Mouse (Mus musculus) kidney, embryonic 14.5 days (tissue): ENCODE results near the gene Vps54. TPM values are rescaled to one million over a fixed set of nuclear protein-coding genes. Genes with fewer than 3 reads are reported as not detected.
"Not testable (repeated sequence)": the region's sequence is repeated elsewhere in the genome, so short reads cannot be mapped to it uniquely, and the experiment has no call there.

Experiments
- ATAC-seq: fragments of 200-750 bp; cut with Nextera tagmentation; 2 replicates; pipeline ENCODE4 v1.8.0; 2017; ENCODE audit warnings: moderate number of reproducible peaks, mild to moderate bottlenecking, moderate TSS enrichment, moderate library complexity; ENCODE audit not compliant: low FRiP score, low TSS enrichment
- H3K27ac ChIP-seq: fragments of 300-500 bp; sonication (generic); 2 replicates; pipeline ENCODE4 v1.5.1; 2014; ENCODE audit warnings: low read depth, mild to moderate bottlenecking, low read length, moderate library complexity, mixed read lengths
- H3K27me3 ChIP-seq: fragments of 300-500 bp; sonication (generic); 2 replicates; pipeline ENCODE4 v1.6.1; 2014; ENCODE audit warnings: mild to moderate bottlenecking, low read length; ENCODE audit not compliant: control insufficient read depth, insufficient read depth
- H3K36me3 ChIP-seq: fragments of 300-500 bp; sonication (generic); 2 replicates; pipeline ENCODE4 v1.6.1; 2014; ENCODE audit warnings: low read length, mixed read lengths; ENCODE audit not compliant: control insufficient read depth, insufficient read depth
- H3K4me1 ChIP-seq: fragments of 300-500 bp; sonication (generic); 2 replicates; pipeline ENCODE4 v1.6.1; 2014; ENCODE audit warnings: low read length, mixed read lengths; ENCODE audit not compliant: control insufficient read depth, insufficient read depth
- H3K4me2 ChIP-seq: fragments of 300-500 bp; sonication (generic); replicated peaks from 2 replicates; pipeline ENCODE4 v1.6.1; 2014; ENCODE audit warnings: low read depth, mild to moderate bottlenecking, low read length
- H3K4me3 ChIP-seq: fragments of 300-500 bp; sonication (generic); 2 replicates; pipeline ENCODE4 v1.5.1; 2014; ENCODE audit warnings: mild to moderate bottlenecking, low read length
- H3K9ac ChIP-seq: fragments of 300-500 bp; sonication (generic); 2 replicates; pipeline ENCODE4 v1.6.1; 2014; ENCODE audit warnings: low read depth, mild to moderate bottlenecking, low read length, moderate library complexity
- H3K9me3 ChIP-seq: fragments of 300-500 bp; sonication (generic); 2 replicates; pipeline ENCODE4 v1.6.1; 2016; ENCODE audit warnings: low read length; ENCODE audit not compliant: control insufficient read depth
- WGBS: fragments of 180-500 bp; shearing (Covaris S2); extraction: QIAGEN DNeasy Blood & Tissue Kit; methylation state at CpG from one replicate; pipeline ENCODE4 v1.1.7; 2014; 5-methylcytosine and 5-hydroxymethylcytosine counted together
- polyA plus RNA-seq: library from polyadenylated mRNA; unstranded; fragments of >200 nt; fragmentation: Nextera tagmentation; extraction: Ambion mirVana; gene quantifications from 2 replicates; pipeline ENCODE4 v1.2.1, GENCODE M21; 2014

The Vps54 gene
- polyA plus RNA-seq, 1 experiment from 2014 or later = 19.9 TPM

DNA sequence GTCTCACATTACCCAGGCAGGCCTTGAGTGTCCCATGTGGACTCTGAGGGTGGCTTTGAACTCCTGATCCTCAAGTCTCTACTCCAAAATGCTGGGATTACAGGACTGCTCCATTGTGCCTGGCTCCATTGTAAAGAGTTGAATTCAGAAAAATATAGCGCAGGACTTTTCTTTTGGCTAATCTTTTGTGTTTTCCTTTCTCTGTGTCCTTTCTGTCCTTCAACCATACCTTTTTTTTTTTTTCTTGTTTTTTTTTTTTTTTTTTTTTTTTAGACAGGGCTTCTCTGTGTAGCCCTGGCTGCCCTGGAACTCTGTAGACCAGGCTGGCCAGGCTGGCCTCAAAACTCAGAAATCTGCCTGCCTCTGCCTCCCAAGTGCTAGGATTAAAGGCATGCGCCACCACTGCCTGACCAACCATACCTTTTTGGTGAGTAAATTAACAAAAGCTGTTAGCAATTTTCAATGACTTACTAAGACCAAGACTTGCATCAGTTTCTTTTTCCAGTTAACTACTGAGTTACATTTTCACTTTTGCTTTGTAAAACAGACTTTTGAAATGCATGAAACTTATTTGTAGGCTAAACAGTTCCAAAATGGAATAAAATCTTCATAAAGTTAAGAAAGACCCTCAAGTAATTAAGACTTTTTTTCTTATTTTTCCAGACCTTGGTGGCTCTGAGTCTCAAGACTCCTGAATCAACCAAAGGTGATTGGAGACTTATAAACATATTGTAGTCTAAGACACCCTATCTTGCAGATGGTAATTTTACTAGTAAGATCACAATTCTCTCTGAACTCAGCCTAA, 1.4 kb upstream of the Vps54 start:
- Histone ChIP-seq H3K9ac (peak overlapping the region; percentile 99; the same call in 1 of the 2 replicates), H3K4me3 (peak overlapping the region; percentile 95; the same call in 1 of the 2 replicates)
- ATAC-seq = no peak

DNA sequence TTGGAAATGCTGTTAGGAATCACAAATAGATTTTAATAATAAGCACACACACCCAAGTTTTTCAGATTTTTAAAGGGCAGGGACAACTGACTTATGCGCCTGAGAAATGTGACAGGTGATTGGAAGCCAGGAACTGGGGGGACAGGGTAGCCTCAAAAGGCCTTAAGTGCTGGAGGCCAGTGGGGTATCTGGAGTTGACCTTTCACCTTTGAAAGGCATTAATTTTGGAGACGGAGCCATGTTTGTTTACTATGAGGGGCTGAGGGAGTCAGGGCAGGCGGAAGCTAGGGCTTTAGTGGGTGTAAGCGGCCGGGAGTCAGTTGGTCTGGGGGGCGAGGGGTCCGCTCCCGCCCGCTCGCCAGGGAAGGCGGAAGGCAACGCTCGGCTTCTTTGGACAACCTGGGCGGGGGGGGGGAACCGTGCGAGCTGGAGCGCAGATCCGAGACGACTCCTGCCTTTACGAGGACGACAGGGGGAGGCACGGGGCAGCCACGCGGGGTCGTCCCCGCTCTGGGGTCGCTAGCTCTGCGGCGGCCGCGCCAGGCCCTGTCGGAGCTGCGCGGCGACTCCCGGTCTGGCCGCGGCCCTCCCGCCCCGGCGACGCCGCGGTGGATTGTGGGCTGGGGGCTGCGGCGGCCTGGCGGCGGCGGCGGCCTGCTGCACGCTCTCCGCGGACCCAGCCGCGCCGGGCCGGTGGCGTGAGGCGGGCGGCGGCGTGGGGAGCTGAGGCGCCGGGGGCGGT, 631 bp upstream of the Vps54 start:
- Histone ChIP-seq H3K36me3 (no peaks in the 10 kb centered on the region), H3K27ac (peak overlapping the region; percentile 96), H3K4me2 (peak overlapping the region; percentile 59), H3K9ac (peak overlapping the region; percentile 99), H3K27me3 (no peaks in the 10 kb centered on the region; the same call in 1 of the 2 replicates), H3K4me1 (0 out of 2 replicates have a peak, but pooled peaks cover 6% of the 10 kb centered on the region), H3K4me3 (peak overlapping the region; percentile 95), H3K9me3 (no peaks in the 10 kb centered on the region)
- peak; percentile 88 for ATAC-seq
- 2% methylated on average over 58 of the region's 65 CpGs for whole genome bisulfite sequencing

More for the DNA sequence above, 1.4 kb upstream of the Vps54 start:
- Histone ChIP-seq H3K4me1 (0 out of 2 replicates have a peak, but pooled peaks cover 6% of the 10 kb centered on the region), H3K4me2 (no peak overlapping the region), H3K27me3 (no peaks in the 10 kb centered on the region; the same call in 1 of the 2 replicates), H3K27ac (no peak overlapping the region), H3K9me3 (no peaks in the 10 kb centered on the region), H3K36me3 (no peaks in the 10 kb centered on the region)
- 89% methylated on average over 2 of the region's 2 CpGs for WGBS

DNA sequence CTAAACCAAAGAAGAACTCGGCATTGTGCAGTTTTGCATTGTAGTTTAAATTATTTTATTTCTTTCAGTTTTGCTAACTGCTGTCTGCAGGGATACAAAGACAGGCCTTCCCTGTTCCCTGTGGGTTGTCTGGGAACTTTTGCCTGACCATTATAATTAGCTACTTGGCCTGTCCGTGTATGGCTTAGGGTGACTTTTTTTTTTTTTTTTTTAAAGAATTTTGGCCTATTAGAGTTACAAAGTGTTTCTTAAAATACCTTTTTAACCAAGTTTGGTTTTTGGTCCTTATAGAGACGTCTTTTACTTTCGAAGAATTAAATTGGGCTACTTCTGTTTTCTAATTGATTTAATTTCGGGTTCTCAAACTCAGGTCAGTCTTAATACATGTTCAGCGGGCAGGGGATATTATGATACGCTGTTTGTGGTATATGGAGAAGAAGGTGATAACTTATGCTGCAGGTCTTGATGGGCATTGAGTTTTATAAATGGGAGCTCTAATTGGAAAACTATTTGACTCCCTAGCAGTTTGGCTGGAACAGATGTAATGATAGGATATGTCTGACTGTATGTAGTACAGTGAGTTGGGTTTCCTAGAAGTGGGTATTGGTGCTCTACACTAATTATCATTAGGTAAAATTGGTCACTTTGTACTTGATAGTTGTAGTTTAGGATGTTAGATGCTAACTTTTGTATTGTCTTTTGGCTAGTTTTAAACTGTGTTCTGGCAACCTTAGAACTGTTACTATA, 855 bp downstream of the Vps54 start:
- 0 out of 2 replicates have a peak, but pooled peaks cover 6% of the 10 kb centered on the region for H3K4me1 ChIP-seq
- no peak for ATAC-seq
- 24% methylated on average over 7 of the region's 7 CpGs for WGBS

DNA sequence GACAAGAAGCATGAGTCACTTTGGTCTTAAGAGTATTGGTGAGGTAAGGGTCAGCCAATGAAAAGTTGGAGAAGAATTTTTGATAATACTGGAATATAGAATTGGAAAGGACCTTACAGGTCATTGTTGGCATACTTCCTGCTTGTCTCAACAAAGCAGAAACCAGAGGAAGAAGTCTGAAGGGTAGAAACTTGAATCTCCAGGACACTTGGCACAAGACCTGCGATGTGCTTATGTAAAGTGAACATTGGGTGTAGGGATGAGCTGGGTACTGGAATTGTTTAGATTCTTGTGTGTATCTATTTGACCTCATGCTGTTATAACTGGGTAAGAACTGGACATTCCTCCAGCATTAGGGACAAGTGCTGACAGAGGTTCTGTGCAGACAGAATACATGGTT, 2.3 kb downstream of the Vps54 start:
- no peak overlapping the region for H3K4me2 ChIP-seq

More for the DNA sequence above, 855 bp downstream of the Vps54 start:
- Histone ChIP-seq H3K9ac (peak overlapping the region; percentile 99), H3K9me3 (no peaks in the 10 kb centered on the region), H3K4me2 (peak overlapping the region; percentile 59), H3K27ac (peak overlapping the region; percentile 96), H3K27me3 (no peaks in the 10 kb centered on the region; the same call in 1 of the 2 replicates), H3K4me3 (peak overlapping the region; percentile 95), H3K36me3 (no peaks in the 10 kb centered on the region)

DNA sequence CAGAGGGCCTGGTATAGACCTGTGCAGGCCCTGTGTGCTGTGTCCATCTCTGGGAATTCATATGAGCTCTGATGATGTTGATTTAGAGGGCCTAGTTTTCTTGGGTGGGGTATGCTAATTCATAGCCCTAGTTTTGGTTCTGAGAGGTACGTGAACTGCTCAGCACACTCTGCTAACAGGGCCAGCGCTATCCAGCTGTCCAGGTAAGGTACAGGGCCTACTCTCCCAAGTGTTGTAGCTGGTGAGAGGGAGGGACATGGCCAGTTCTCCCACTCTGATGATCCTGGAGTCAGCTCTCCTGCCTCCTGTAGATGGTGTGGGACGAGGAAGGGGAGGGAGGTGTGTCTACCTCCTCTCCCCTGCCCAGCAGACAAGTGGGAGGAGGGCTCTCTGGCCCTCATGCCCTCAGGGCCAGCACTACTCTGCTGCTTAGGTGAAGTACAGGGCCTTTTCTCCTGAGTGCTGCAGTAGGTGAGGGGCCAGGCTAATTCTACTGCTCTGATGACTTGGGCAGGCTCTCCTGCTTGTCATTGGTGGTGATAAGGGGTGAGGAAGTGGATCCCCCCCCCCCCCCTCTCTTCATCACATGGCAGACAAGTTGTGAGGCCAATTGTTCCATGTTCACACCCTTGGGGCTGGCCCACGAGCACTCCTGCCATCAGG, 8.3 kb downstream of the Vps54 start:
- ATAC-seq = peak; percentile 43; the same call in 1 of the 2 replicates
- Histone ChIP-seq H3K9ac (no peak overlapping the region), H3K27me3 (no peaks in the 10 kb centered on the region), H3K36me3 (no peaks in the 10 kb centered on the region), H3K4me1 (no peaks in the 10 kb centered on the region), H3K4me2 (no peak overlapping the region), H3K27ac (no peak overlapping the region), H3K4me3 (no peak overlapping the region), H3K9me3 (no peaks in the 10 kb centered on the region)
- WGBS = 67% methylated on average over 4 of the region's 4 CpGs

More for the DNA sequence above, 2.3 kb downstream of the Vps54 start:
- no peaks in the 10 kb centered on the region; the same call in 1 of the 2 replicates for H3K27me3 ChIP-seq
- no peak overlapping the region for H3K4me3 ChIP-seq
- 0 out of 2 replicates have a peak, but pooled peaks cover 6% of the 10 kb centered on the region for H3K4me1 ChIP-seq
- H3K36me3 ChIP-seq = no peaks in the 10 kb centered on the region
- WGBS = 82% methylated on average over 1 of the region's 1 CpGs
- no peak for ATAC-seq
- H3K9me3 ChIP-seq = no peaks in the 10 kb centered on the region
- H3K9ac ChIP-seq = no peak overlapping the region
- H3K27ac ChIP-seq = no peak overlapping the region

DNA sequence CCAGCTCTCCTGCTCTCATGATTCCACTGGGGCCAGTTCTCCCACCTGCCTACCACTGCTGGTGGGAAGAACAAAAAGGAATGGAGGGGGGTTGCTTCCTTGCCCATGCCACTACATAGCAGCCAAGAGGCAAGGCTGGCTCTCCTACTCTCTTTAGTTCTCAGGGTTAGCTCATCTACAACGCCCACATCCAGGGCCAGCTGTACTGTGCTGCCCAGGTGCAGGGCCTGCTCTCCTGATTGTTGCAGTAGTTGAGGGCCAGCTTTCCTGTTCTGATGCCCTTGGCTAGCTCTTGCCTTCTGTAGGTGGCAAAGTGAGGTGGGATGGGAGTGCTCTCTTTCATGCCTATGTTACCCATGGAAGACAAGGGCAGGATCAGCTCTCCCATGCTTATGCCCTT, 8.9 kb downstream of the Vps54 start:
- H3K36me3 ChIP-seq = no peaks in the 10 kb centered on the region
- no peak overlapping the region for H3K4me3 ChIP-seq
- H3K9ac ChIP-seq = no peak overlapping the region
- H3K27ac ChIP-seq = no peak overlapping the region
- WGBS = 89% methylated on average over 1 of the region's 1 CpGs
- no peaks in the 10 kb centered on the region for H3K9me3 ChIP-seq
- ATAC-seq = no peak
- H3K27me3 ChIP-seq = no peaks in the 10 kb centered on the region
- H3K4me1 ChIP-seq = 0 out of 2 replicates have a peak, but pooled peaks cover 3% of the 10 kb centered on the region
- no peak overlapping the region for H3K4me2 ChIP-seq

DNA sequence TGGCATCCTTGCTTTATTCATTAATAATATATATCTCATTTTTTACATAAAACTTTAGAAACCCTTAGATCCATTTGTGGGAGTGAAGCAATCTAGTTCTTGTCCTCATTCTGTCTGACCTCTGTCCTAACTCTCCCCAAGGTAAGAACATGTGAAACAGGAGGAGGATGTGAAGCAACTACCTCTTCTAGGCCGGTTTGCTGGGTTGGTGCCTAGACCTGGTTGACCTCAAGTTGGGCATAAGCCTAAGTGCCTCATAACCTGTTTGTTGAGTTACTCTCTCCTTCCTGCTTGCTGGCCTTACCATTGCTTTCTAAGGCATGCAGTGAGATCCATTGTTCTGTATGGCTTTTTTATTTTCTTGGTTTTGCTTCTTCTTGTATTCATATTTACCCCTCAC, 11.3 kb downstream of the Vps54 start:
- Histone ChIP-seq H3K4me3 (no peak overlapping the region), H3K9me3 (no peaks in the 10 kb centered on the region), H3K4me2 (no peak overlapping the region), H3K27me3 (no peaks in the 10 kb centered on the region), H3K27ac (no peak overlapping the region), H3K9ac (no peak overlapping the region), H3K36me3 (no peaks in the 10 kb centered on the region), H3K4me1 (0 out of 2 replicates have a peak, but pooled peaks cover 3% of the 10 kb centered on the region)
- 74% methylated on average over 1 of the region's 1 CpGs for WGBS
- ATAC-seq = no peak

DNA sequence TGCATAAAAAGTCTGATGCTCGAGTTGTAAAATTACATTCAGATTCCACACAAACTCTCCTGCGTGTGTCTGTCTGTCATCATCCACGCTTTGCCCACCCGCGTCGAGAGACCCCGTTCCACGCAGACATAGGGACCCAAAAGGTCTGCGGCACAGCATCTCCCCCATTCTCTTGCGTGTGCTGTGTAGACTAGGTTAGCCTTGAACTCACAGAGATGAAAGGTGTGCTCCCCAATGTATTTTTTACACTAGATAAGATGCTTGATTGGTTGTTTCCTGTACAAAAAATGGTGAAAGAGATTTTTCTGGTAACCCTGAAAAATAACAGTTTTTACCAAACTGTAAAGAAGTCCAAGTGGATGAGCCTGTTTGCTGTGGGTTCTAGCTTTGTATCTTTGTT, 19.5 kb downstream of the Vps54 start:
- ATAC-seq = not testable (repeated sequence)
- 99% methylated on average over 10 of the region's 10 CpGs for WGBS

More for the DNA sequence above, 19.5 kb downstream of the Vps54 start:
- not testable (repeated sequence) for H3K9ac ChIP-seq, H3K27ac ChIP-seq, H3K27me3 ChIP-seq, H3K9me3 ChIP-seq, H3K4me2 ChIP-seq, H3K4me1 ChIP-seq, H3K4me3 ChIP-seq, H3K36me3 ChIP-seq
